Mouse (Mus musculus) cerebellum, adult 8-10 months (tissue): ENCODE results near the gene Tiam2.
"Not testable (repeated sequence)": the region's sequence is repeated elsewhere in the genome, so short reads cannot be mapped to it uniquely, and the experiment has no call there.

ENCODE experiments used
- DNase-seq: peaks from one replicate; pipeline ENCODE4 v3.0.0; 2022

The Tiam2 gene

GRCm38 (mm10) chr17:3344872-3345271 is 18.5 kb downstream of the Tiam2 start:
- DNase-seq: no peak

GRCm38 (mm10) chr17:3345276-3345885 is 19.0 kb downstream of the Tiam2 start:
- DNase-seq: no peak

GRCm38 (mm10) chr17:3347800-3348199 is 21.4 kb downstream of the Tiam2 start:
- no peak for DNase-seq

GRCm38 (mm10) chr17:3349331-3349730 is 23.0 kb downstream of the Tiam2 start:
- no peak for DNase-seq

- no peak for DNase-seq
Observed at GRCm38 (mm10) chr17:3349939-3350338, 23.6 kb downstream of the Tiam2 start.

- no peak for DNase-seq
Observed at GRCm38 (mm10) chr17:3350405-3350804, 24.0 kb downstream of the Tiam2 start.

- no peak for DNase-seq
Observed at GRCm38 (mm10) chr17:3351668-3352067, 25.3 kb downstream of the Tiam2 start.

GRCm38 (mm10) chr17:3353141-3353540 is 26.8 kb downstream of the Tiam2 start:
- not testable (repeated sequence) for DNase-seq

GRCm38 (mm10) chr17:3354856-3355255 is 28.5 kb downstream of the Tiam2 start:
- DNase-seq: no peak

GRCm38 (mm10) chr17:3356633-3357365 is 30.4 kb downstream of the Tiam2 start:
- no peak for DNase-seq

- DNase-seq: no peak
Observed at GRCm38 (mm10) chr17:3360236-3360635, 33.9 kb downstream of the Tiam2 start.

- DNase-seq: no peak
Observed at GRCm38 (mm10) chr17:3361751-3362150, 35.4 kb downstream of the Tiam2 start.

GRCm38 (mm10) chr17:3363216-3363615 is 36.8 kb downstream of the Tiam2 start:
- DNase-seq: no peak

GRCm38 (mm10) chr17:3366741-3367140 is 40.4 kb downstream of the Tiam2 start:
- no peak for DNase-seq

GRCm38 (mm10) chr17:3368386-3368785 is 42.0 kb downstream of the Tiam2 start:
- no peak for DNase-seq

GRCm38 (mm10) chr17:3369631-3370030 is 43.3 kb downstream of the Tiam2 start:
- no peak for DNase-seq

GRCm38 (mm10) chr17:3378606-3379005 is 52.2 kb downstream of the Tiam2 start:
- no peak for DNase-seq

GRCm38 (mm10) chr17:3379753-3380588 is 53.6 kb downstream of the Tiam2 start:
- no peak for DNase-seq

- no peak for DNase-seq
Observed at GRCm38 (mm10) chr17:3385391-3385790, 59.0 kb downstream of the Tiam2 start.

- no peak for DNase-seq
Observed at GRCm38 (mm10) chr17:3387819-3388218, 61.4 kb downstream of the Tiam2 start.

- no peak for DNase-seq
Observed at GRCm38 (mm10) chr17:3389741-3390140, 63.4 kb downstream of the Tiam2 start.

GRCm38 (mm10) chr17:3393981-3394380 is 67.6 kb downstream of the Tiam2 start:
- DNase-seq: no peak

- DNase-seq: no peak
Observed at GRCm38 (mm10) chr17:3394985-3395384, 68.6 kb downstream of the Tiam2 start.

- DNase-seq: no peak
Observed at GRCm38 (mm10) chr17:3396881-3397281, 70.5 kb downstream of the Tiam2 start.
